Comparison of ENCODE assay signal across 8 mouse cellular contexts in genomic region chr12:24651642-24652342, GRCm38 (mm10). TPM values are rescaled to one million over a fixed set of nuclear protein-coding genes. Genes with fewer than 3 reads are reported as not detected.
DNase-seq lines count a peak whose midpoint lies in the region; ATAC-seq lines count a peak whose summit lies in the region.

No protein-coding gene starts in this region.

- peak overlapping the region; percentile 68 for H3K4me2 ChIP-seq in hindbrain, embryonic 12.5 days (replicated peaks)

- ATAC-seq in hindbrain, embryonic 12.5 days (ENCODE audit: low FRiP score) = peak; percentile 83

- peaks cover 26% of the 10 kb centered on the region for H3K36me3 ChIP-seq in hindbrain, embryonic 12.5 days

- H3K4me1 ChIP-seq in hindbrain, embryonic 12.5 days = peaks cover 34% of the 10 kb centered on the region

- peak overlapping the region; percentile 96 for H3K27ac ChIP-seq in hindbrain, embryonic 12.5 days

- peak overlapping the region; percentile 91 for H3K9ac ChIP-seq in hindbrain, embryonic 12.5 days

- no peaks in the 10 kb centered on the region for H3K9me3 ChIP-seq in hindbrain, embryonic 12.5 days (replicated peaks)

- under 1% methylated on average over 36 of the region's 36 CpGs for WGBS in hindbrain, embryonic 12.5 days

- peak; percentile 97 for DNase-seq in Muller cell, postnatal 12 days (ENCODE audit: inconsistent ontology term)
- DNase-seq in cerebellum, adult 9-11 months = peak; percentile 92
- peak; percentile 86 to 94 for DNase-seq in frontal cortex, adult 2 months (ENCODE audit: extremely low spot score in 1 of 2, low spot score in 1 of 2)
- DNase-seq in layer of hippocampus, postnatal 14 days (ENCODE audit: low spot score in 2 of 2) = peak; percentile 86 to 87
- peak; percentile 99 for DNase-seq in lung, postnatal 14 days
- peak; percentile 83 for DNase-seq in retina, adult 2 months (ENCODE audit: low read depth, low spot score)
- peak; percentile 87 to 90 for DNase-seq in thymus, postnatal 36 days

- H3K4me3 ChIP-seq in hindbrain, embryonic 12.5 days = peak overlapping the region; percentile 89

- H3K27me3 ChIP-seq in hindbrain, embryonic 12.5 days = no peaks in the 10 kb centered on the region

RNA-seq across cellular contexts. Expression of gene Klf11, which starts 0.7 kb away (rescaled TPM):
- polyA plus RNA-seq in frontal cortex, adult 2 months (2012; rRNA removed) = 6.3 and 6.7 TPM in 2 replicates
- polyA plus RNA-seq in hindbrain, embryonic 12.5 days (2016; fragmentation: Nextera tagmentation; extraction: Ambion mirVana) = 17.0 and 18.0 TPM in 2 replicates
- 1 to 10 TPM; 4.7 to 6.3 TPM for total RNA-seq in layer of hippocampus, postnatal 14 days (2021)

RNA-seq across cellular contexts. Expression of gene Cys1, which starts 29.8 kb away (rescaled TPM):
- polyA plus RNA-seq in frontal cortex, adult 2 months (2012; rRNA removed) = 8.5 and 9.6 TPM in 2 replicates
- polyA plus RNA-seq in hindbrain, embryonic 12.5 days (2016; fragmentation: Nextera tagmentation; extraction: Ambion mirVana) = 1.2 and 1.6 TPM in 2 replicates
- 10 to 100 TPM; 13.4 to 14.2 TPM for total RNA-seq in layer of hippocampus, postnatal 14 days (2021)

RNA-seq across cellular contexts. Expression of gene Rrm2, which starts 56.2 kb away (rescaled TPM):
- polyA plus RNA-seq in frontal cortex, adult 2 months (2012; rRNA removed) = 2.0 and 2.2 TPM in 2 replicates
- polyA plus RNA-seq in hindbrain, embryonic 12.5 days (2016; fragmentation: Nextera tagmentation; extraction: Ambion mirVana) = 203 and 212 TPM in 2 replicates
- total RNA-seq in layer of hippocampus, postnatal 14 days (2021) = 1 to 10 TPM; 6.3 to 7.6 TPM

Comparison
In these comparisons a context has a peak if more than half of its experiments do, and no peak if none do; other contexts are left out.
1. Peak in every context shown above with its lines: DNase-seq, ATAC-seq, H3K4me3 ChIP-seq and H3K27ac ChIP-seq.
2. RNA of gene Rrm2, which starts 56.2 kb away (polyA plus RNA-seq): 203 to 212 TPM in hindbrain, embryonic 12.5 days; 2.0 to 2.2 TPM in frontal cortex, adult 2 months; every median in the first group is over 10 times any median in the second.